Mouse (Mus musculus): ENCODE results near the gene Sim1.

The Sim1 gene

DNA sequence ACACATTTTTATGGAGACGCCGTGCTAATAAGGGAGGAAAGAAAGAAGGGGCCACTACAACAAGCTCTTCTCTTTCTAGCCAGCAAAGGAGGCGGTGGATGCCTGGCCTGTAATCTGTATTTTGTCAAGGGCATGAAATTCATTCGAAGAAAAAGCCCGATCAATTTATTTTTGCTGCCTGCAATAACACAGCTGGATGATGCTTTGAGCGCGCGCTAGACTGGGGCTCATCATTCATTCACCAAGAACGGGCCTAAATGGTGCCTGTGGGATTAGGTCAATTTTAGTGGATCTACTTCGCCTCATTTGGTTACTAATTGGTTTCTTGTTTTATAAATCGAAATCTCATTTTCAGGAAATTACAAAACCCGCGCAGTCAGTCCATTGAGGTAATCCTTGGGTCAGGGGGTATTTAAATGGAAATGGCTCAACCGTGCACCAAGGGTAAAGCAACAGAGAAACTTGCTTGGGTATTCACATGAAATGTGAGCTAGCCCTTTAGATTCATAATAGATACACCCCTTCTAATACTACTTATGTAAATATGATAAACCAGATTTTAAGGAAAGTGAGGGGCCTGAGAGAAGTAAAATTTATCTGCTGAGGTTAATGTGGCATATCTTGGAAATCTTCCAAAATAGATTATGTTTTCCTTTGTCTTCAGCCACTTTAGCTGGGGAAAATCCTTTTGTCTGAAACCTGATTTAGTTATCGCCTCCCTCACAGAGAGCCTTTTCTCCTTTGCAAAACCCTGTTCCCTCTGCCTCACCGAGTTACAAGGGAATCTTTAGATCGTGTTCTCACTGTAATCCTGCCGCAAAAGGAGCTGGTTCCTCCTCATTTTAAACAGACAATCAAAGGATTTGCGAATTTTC is 7.3 kb downstream of the Sim1 start:
- DNase-seq, result no peak

DNA sequence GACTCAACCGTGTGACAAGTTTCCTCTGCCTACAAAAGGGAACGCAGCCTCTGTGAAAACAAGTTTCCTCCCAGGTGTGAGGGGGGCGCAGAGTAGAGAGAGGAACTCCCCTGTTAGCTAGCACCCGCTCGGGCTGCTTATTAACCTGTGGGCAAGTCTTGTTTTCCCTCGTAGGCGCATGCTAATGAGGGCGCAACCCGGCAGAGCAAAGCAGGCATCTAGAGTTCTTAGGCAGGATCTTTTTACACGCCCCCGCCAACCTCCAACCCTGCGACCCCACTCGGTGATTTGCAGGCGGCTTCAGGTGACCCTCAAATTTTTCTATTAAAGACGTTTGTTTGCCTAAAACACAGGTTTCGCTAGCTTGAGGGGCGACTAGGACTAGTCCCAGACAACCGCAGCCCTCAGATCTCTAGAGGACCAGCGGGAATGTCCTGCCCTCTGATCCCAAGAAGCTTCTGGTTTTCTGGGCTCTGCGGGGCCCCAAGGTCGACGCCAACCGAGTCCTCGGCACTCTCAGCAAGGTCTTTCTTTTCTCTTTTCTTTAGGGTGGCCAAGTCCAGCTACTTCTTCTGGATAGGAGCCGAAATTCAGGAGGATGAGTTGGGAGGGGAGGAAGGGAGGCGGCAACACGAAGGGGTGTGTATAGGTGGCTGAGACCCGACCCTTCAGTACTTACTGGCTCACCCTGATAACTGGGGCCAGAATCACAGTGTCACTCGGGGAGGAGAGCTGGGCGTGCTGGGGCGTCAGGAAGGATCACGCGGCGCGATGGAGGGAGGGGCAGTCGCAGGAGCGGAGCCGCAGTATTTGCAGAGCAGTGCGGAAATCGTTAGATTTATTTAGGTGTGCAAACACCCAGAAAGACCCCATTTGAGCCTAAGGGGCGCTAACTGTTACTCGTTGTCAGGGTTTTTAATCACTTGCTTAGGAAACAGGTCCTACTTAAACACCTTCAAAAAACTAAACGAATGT is 8.5 kb downstream of the Sim1 start:
- peak in 1 of 2 experiments; percentile 29 for DNase-seq

DNA sequence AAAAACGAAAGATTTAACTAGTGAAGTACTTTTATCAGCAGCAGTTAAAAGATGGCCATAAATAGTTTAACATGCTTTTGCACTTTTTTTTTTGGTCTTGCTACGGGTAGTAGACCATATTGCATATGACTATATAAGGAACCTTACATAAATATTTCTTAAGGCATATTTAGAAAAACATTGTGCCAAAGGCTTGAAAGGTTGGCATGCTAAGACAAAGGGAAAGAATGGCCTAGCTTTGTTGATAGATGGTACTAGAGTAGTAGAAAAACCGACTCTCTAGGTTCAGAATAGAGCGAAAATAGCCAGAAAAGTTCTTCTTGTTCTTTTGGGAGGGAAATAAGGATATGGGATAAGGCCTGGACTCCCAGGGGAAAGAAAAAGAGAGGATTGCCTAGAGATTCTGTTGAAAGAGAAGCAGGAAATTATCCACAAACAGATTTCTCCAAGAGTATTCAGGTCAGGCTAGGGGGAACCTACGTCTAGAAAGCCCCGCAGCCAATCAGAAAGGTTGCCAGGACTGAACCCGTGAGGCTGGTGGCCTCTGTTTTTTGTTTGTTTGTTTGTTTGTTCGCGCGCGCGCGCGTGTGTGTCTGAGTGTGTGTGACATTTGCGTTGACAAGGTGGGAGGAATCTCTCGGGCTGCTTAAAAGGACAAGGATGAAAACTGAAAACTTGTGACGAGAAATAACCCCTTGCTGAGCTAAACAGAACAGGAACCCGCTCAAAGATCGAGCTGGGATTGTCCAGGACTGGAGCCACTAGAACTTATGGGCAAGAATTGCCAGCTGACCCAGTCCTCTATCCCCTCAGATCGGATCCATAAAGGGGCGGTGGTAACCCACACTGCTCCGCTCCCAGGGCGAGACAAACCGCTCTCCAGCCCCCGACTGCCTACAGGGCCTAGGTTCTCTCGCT is 9.6 kb downstream of the Sim1 start:
- no peak for DNase-seq

DNA sequence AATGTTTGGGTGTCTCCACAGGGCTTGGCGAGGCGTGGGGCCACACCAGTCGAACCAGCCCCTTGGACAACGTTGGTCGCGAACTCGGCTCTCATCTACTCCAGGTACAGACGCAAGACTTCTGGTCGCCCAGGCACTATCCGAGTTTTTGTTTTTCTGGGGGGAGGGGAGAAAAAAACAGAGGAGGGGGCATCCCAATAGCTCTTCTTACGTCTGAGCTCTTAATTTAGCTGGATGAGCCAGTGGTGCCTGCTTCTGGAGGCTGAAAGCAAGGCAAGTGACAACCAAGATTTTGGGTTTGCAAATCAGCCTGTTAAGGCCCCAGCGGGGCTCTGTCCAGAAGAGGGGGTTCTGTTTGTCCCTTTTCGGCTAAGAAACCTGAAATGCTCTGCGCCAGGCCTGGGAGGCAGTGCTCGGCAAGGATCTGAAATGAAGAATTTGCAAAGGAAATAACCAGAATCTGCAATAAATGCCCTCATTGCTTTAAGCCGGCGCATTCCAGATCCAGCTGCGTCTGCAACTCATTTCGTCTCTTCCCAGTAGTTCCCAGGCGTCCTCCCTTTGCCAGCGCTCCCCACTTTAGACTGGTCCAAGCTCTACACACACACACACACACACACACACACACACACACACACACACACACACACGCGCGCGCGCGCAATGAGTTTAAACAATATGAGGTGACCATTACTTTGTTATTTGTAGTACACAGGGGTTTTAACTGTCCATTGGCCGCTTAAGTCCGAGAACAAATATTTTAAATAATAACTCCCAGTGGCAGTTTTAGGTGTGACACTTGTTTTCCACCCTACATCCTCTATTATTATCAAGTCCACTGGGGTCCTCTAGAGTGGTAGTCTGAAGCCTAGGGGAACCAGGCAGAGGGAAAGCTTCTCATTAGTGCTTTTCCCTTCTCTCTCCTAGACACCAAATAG is 10.5 kb downstream of the Sim1 start:
- DNase-seq, result no peak

DNA sequence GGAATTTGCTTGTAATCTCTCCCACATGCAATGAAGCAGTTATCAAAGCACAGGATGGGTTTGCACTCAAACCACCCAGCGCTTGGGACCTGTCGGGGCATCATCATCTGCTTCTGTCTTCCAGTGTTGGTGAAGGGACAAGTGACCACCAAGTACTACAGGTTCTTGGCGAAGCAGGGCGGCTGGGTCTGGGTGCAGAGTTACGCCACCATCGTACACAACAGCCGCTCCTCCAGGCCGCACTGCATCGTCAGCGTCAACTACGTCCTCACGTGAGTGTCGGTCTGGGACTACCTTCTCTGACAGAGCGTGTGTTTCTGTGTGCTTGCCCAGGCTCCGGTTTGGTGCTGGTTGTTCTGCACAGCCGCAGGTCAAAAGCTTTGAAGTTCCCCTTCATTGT is 15.8 kb downstream of the Sim1 start:
- DNase-seq, result no peak

DNA sequence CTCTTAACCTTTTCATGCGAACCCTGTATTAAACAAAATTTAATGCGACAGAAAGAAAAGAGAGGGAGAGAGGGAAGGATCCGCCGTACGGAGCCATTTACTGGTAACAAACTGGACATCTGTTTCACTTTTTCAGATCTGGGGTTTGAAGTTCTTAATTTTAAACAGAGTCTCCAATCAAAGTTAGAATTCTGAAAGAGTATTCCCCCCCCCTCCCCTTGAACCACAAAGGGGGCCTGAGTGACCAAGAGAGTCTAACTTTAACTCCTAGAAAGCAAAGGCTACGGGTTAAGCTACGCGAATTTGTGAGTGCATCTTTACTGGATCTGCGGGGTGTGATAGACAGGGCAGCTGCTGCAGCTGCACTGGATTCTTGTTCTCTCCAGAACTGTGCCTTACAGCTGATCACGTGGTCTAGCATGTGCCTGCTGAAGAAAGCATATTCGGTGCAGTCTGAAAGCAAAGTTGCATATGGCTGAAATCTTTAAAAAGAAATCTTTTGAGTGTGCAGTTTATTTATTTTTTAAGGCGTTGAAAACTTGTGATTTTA is 16.4 kb downstream of the Sim1 start:
- no peak for DNase-seq

DNA sequence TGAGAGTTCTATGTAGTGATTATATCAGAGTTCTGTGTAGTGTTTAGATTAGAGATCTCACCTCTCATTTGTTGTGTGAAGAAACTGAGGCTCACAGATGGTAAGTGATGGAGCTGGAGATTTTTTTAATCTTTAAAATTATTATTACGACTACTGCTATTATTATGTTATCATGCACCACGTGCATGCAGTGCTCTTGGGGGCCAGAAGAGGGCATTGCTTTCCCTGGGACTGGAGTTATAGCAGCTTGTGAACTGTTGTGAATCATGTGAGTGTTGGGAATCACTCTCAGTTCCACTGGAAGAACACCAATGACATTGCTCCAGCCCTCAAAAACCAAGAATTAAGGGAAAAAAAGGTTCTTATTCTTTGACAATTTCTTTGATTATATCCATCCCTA is 21.1 kb downstream of the Sim1 start:
- no peak for DNase-seq

DNA sequence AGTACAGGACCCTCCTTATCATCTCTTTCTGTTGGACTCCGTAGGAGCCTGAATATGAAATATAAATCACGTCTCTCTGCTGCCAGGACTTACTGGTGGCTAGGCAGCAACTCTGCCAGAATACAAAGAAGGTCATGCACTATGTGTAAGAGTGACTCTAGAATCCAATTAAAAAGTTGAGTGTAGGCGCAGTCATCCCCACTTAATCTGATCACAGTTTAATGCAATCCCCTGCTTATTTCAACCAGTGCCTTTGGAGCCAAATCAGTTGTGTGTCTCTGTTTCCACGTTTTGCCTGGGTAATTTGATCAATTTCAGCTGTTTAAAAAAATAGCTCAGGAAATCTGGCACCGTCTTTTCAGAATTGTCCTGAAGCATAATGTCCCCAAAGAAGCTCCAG is 34.7 kb downstream of the Sim1 start:
- no peak for DNase-seq

DNA sequence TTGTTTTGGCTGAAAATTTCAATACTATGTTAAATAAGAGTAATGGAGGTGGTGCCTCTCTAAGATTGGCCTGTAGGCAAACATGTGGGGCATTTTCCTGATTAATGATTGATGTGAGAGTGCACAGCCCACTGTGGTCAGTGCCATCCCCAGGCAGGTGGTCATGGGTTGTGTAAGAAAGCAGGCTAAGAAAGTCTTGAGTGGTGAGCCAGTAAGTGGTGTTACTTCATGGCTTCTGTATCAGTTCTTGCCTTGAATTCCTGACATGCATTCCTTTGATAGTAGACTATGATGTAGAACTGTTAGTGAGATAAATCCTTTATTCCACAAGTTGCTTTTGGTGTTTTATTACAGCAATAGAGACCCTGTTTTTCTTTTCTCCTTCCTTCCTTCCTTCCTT is 41.1 kb downstream of the Sim1 start:
- no peak for DNase-seq

DNA sequence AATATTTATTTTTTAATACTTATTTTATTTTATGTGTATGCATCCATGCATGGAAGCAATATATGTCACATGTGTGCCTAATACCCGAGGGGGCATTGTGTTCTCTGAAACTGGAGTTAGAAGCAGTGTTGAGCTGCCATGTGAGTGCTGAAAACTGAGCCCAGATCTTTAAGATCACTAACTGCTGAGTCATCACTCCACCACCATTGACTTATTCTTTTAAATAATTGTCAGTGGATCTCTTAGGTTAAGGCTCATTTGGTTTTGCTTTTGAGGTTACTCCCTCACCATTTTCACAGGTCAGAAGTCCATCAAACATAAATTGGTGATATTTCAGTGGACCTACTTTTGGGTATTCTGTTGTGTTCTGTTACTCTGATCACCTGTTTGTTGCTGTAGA is 79.1 kb downstream of the Sim1 start:
- no peak for DNase-seq

DNA sequence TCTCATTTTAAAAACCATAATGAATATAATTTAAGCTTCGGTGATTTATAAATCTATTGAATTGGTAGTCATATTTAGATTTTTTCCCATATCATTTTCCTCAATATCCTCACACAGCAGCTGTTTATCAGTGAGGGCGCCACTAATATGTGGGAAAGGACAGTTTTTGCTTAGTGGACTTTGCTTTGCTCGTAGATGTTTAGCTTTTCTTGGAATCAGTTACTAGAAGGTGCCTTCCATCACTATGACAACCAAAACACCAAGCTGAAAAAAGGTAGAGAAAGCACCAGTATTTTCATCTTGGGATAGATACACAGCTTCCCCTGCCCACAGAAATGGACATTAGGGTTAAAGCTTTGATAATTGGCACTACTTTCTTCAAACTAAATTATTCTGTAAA is 87.3 kb downstream of the Sim1 start:
- no peak for DNase-seq

DNA sequence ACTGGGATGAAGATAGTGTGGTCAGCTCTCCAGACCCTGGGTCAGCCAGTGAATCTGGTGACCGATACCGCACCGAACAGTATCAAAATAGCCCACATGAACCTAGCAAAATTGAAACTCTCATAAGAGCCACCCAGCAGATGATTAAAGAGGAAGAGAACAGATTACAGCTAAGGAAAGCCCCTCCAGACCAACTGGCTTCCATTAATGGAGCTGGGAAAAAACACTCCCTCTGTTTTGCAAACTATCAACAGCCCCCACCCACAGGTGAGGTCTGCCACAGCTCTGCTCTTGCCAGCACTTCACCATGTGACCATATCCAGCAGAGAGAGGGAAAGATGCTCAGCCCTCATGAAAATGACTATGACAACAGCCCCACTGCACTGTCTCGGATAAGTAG is 89.1 kb downstream of the Sim1 start:
- no peak for DNase-seq

DNA sequence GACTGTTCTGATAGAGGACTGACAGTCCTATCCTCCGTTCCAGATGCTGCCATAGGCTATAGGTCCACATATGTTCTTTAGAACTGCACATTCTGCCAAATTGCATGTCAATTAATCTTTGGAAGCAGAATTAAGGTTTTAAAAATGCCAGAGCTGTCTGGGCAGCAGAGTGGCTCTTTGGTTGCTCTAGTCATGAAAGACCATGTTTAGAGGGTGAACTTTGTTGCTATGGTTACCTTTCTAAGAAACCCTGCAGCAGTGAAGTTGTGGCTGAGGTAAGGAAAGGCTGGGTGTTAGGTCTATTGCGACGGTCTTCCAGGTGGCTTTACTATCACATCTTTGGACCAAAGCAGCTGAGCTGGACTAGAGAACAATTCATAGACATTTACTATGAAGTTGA is 113.2 kb downstream of the Sim1 start:
- DNase-seq, result no peak

DNA sequence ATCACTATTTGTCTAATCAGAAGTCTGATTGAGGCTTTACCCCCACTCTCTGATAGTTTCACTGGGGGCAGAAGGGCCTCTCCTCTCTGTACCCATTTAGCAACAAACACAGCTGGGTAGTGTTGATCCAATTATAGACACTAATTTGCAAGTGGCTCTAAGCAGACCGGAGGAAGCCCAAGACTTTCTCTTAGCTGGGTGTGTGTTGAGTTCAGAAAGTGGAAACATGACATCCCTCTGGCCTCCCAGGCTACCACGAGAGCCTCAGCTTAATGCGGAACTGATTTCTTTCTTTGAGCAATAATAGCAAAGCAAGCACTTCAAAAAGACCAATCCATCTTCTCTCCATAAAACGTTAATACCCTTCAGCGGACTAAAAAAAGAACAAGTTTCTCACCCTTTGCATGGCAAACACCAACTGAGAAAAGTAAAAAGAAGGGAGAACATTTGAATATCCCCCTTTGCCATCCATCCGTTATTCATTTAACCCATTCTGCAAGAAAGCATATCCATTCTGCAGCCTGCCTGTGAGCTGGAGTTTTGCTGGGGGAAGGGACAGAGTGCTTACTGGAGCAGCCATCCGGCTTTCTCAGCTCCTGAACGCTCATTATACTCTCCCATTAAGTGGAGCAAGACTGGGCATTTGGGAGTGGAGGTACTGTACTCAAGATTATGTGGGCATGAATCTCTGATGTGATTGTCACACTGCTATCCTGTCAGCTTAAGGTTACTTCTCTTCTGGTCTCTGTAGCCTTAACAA is 117.0 kb downstream of the Sim1 start:
- DNase-seq, result no peak

DNA sequence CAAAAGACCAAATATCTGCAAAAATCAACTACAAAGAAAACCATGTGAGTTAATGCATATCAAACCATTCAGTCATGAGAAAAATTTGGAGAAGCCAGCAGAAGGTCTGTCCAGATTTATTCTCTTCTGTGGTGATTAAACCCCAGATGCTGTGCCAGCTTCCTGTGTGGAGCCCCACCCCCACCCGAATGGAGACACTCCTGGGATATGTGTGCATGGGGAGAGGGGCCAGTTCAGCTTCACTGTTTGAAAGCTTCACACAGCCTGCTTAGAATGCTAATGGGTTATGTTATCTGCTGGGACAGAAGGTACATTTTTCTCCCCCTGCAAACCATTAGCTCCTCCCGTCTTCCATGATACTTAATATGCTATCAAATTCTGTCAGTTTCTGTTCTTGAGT is 120.3 kb downstream of the Sim1 start:
- DNase-seq, result no peak

DNA sequence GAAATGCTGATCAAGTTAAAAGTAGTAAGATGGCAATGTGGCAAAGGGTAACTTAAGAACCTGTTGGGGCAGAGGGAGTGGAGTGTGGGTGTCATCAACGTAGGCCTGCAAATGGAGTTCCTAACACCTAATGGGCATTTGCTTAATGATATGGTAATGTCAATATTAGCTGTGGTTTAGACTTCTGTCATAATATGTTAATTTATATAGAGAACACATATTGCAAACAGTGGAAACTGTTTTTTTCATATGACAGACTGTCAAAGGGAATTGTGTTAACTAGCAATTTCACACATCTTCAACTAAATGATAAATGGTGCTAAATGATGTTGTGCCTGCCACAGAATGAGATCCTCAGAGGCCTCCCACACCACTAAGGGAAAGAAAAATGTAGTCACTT is 120.8 kb downstream of the Sim1 start:
- no peak for DNase-seq

DNA sequence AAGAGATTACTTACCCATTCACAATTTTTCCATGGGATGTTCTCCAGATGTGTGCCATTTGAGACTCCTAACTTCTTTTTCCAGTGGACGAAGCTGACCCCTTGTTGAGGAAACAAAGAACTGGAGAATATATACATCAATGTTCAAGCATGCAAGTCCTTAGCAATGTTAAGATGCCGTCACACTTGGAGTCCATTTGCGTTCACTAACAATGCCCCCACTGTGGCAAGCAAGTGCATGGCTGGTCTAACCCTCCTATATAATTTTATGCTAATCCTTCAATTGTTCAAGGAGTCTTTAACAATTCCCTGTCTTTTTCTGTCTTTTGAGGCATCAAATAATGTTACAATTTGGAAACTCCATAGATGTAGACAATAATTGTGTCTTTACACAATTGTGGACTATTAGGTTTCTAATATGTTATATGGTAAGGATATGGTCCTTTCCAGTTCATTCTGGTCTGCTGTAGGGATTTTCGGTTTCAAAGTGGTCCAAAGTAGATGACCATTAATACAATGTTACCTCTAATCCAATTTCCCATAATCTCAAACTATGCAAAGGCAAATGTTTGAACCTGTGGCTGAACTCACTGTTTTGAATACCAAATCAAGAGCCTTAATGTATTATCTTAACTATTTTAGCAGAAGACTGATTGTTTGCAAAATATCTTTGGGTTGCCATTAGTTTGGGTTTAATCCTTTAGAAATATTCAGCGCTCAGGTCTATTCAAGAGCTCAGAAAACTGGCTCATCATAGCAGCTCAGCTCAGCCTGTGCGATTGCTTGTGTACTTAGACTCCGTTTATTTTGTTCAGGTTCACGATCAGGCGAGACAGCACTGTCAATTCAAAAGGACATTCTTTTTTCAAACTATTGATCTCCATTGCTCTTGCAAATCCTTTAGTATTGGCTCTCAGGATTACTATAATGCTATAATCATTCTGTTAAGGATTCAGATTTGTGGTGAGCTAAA is 129.0 kb downstream of the Sim1 start:
- no peak for DNase-seq
